Mouse (Mus musculus) ES-Bruce4 (cell line): ENCODE measurements around the gene Hist1h3i.
"Not testable (repeated sequence)": the region's sequence is repeated elsewhere in the genome, so short reads cannot be mapped to it uniquely, and the experiment has no call there.

Source experiments
- CTCF ChIP-seq: IDR thresholded peaks from one replicate; pipeline ENCODE4 v1.8.1; 2011; ENCODE audit warnings: low read depth, low read length
- POLR2A ChIP-seq: IDR thresholded peaks from one replicate; pipeline ENCODE4 v1.8.1; 2011; ENCODE audit warnings: low read length; ENCODE audit not compliant: insufficient read depth

DNA sequence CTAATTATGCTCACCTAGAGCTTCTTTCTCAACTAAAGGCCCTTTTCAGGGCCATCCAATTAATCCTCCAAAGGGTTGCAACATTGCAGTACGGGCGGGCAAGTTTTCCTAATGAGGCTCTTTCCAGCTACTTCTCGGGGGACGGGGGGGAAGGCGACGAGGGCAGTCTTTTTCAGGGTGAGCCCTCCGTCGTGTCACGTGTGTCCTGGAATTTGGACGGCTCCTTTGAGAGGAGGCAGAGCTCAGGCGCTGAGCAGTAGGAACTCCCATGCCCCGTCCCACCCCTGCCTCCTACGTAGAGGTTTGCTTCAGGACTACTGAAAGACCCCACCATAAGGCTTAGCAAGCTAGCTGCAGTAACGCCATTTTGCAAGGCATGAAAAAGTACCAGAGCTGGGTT, 28.9 kb upstream of the Hist1h3i start:
- TF ChIP-seq POLR2A, CTCF: not testable (repeated sequence)
